Mouse (Mus musculus) CH12.LX (cell line): ENCODE measurements at regions not wholly inside any gene's neighbourhood (a gene's known extent, or its start where the extent isn't known, plus 50 kb on each side); places are given as distances from the start of the nearest gene placed in this dataset.

Experiments used
- DNase-seq: peaks from one replicate; pipeline ENCODE4 v3.0.0-alpha.2; 2013; ENCODE audit errors: extremely low read depth
- H3K27ac ChIP-seq: 2 replicates; pipeline ENCODE4 v1.5.1; 2012; ENCODE audit warnings: low read depth, mild to moderate bottlenecking, control low read depth, moderate library complexity; ENCODE audit not compliant: insufficient read depth
- H3K27me3 ChIP-seq: replicated peaks from 2 replicates; pipeline ENCODE3; 2012; ENCODE audit warnings: inconsistent platforms
- H3K36me3 ChIP-seq, 2 experiments: replicated peaks in 1 of 2; 2 replicates each; pipeline versions ENCODE3 to v1.6.1; 2012; ENCODE audit warnings: inconsistent platforms in 1 of 2, low read length in 1 of 2, mild to moderate bottlenecking in 1 of 2, mixed read lengths in 1 of 2, moderate library complexity in 1 of 2; ENCODE audit not compliant: control insufficient read depth in 1 of 2, insufficient read depth in 1 of 2
- H3K4me1 ChIP-seq, 2 experiments: 2 replicates each; pipeline ENCODE4 v1.6.1; 2012; ENCODE audit warnings: inconsistent platforms in 1 of 2, moderate library complexity in 1 of 2; ENCODE audit not compliant: insufficient read depth in 2 of 2, control insufficient read depth in 1 of 2
- H3K4me2 ChIP-seq: 2 replicates; pipeline ENCODE4 v1.6.1; 2012; ENCODE audit warnings: low read depth, mild to moderate bottlenecking, control low read depth; ENCODE audit not compliant: poor library complexity, insufficient read depth, severe bottlenecking
- H3K4me3 ChIP-seq, 3 experiments: fragments of 150-350 bp in 1 of 3; sonication (generic) in 1 of 3; replicated peaks in 1 of 3; 2 replicates each; pipeline versions ENCODE3 to v1.5.1; 2011 to 2012; ENCODE audit warnings: low read depth in 2 of 3, low read length in 2 of 3, mild to moderate bottlenecking in 2 of 3, moderate library complexity in 2 of 3, control low read depth in 1 of 3, improper control_type of control experiment in 1 of 3, inconsistent platforms in 1 of 3, mixed read lengths in 1 of 3; ENCODE audit not compliant: poor library complexity in 1 of 3
- H3K79me2 ChIP-seq: replicated peaks from 2 replicates; pipeline ENCODE4 v1.6.1; 2012; ENCODE audit warnings: mild to moderate bottlenecking, moderate library complexity; ENCODE audit not compliant: control insufficient read depth, poor library complexity, insufficient read depth, severe bottlenecking; ENCODE audit errors: extremely low read depth
- H3K9ac ChIP-seq: 2 replicates; pipeline ENCODE4 v1.6.1; 2012; ENCODE audit warnings: low read depth, mild to moderate bottlenecking, control low read depth, moderate library complexity; ENCODE audit not compliant: insufficient read depth
- H3K9me3 ChIP-seq: replicated peaks from 2 replicates; pipeline ENCODE3; 2012; ENCODE audit warnings: low read length, inconsistent platforms, mixed read lengths
- BHLHE40 ChIP-seq: IDR thresholded peaks from 2 replicates; pipeline ENCODE4 v1.6.1; 2011; ENCODE audit warnings: mild to moderate bottlenecking, low read depth, low read length, improper control_type of control experiment
- CHD1 ChIP-seq: IDR thresholded peaks from 2 replicates; pipeline ENCODE4 v1.6.1; 2012; ENCODE audit warnings: low read depth, low read length, improper control_type of control experiment, inconsistent platforms
- CHD2 ChIP-seq: IDR thresholded peaks from 2 replicates; pipeline ENCODE4 v1.6.1; 2011; ENCODE audit warnings: low read length, improper control_type of control experiment
- EP300 ChIP-seq: IDR thresholded peaks from 2 replicates; pipeline ENCODE4 v1.6.1; 2011; ENCODE audit warnings: low read length, improper control_type of control experiment
- GABPA ChIP-seq: IDR thresholded peaks from 2 replicates; pipeline ENCODE4 v1.6.1; 2012; ENCODE audit warnings: low read depth, low read length, improper control_type of control experiment, inconsistent platforms; ENCODE audit not compliant: insufficient replicate concordance
- JUN ChIP-seq: IDR thresholded peaks from 2 replicates; pipeline ENCODE4 v1.6.1; 2011; ENCODE audit warnings: low read depth, mild to moderate bottlenecking, low read length, improper control_type of control experiment, moderate library complexity; ENCODE audit not compliant: insufficient read depth
- JUND ChIP-seq: conservative IDR thresholded peaks from 2 replicates; pipeline ENCODE4 v1.6.1; 2011; ENCODE audit warnings: low read depth, low read length, improper control_type of control experiment
- MAFK ChIP-seq: IDR thresholded peaks from 2 replicates; pipeline ENCODE4 v1.6.1; 2011; ENCODE audit warnings: low read length, improper control_type of control experiment; ENCODE audit not compliant: insufficient replicate concordance
- NELFE ChIP-seq: IDR thresholded peaks from 2 replicates; pipeline ENCODE4 v1.6.1; 2011; ENCODE audit warnings: low read depth, low read length, improper control_type of control experiment
- POLR2AphosphoS2 ChIP-seq: IDR thresholded peaks from 2 replicates; pipeline ENCODE4 v1.6.1; 2011; ENCODE audit warnings: low read depth, low read length, improper control_type of control experiment
- RCOR1 ChIP-seq: conservative IDR thresholded peaks from 2 replicates; pipeline ENCODE4 v1.6.1; 2012; ENCODE audit warnings: low read depth, mild to moderate bottlenecking, inconsistent platforms, low read length, improper control_type of control experiment
- SIN3A ChIP-seq: IDR thresholded peaks from 2 replicates; pipeline ENCODE4 v1.6.1; 2012; ENCODE audit warnings: low read length, improper control_type of control experiment, inconsistent platforms
- SMC3 ChIP-seq: IDR thresholded peaks from 2 replicates; pipeline ENCODE4 v1.6.1; 2011; ENCODE audit warnings: low read depth, low read length, improper control_type of control experiment
- TCF12 ChIP-seq: IDR thresholded peaks from 2 replicates; pipeline ENCODE4 v1.6.1; 2014; ENCODE audit warnings: low read depth, mild to moderate bottlenecking, inconsistent platforms, low read length, improper control_type of control experiment
- UBTF ChIP-seq: IDR thresholded peaks from 2 replicates; pipeline ENCODE4 v1.6.1; 2012; ENCODE audit warnings: low read depth, mild to moderate bottlenecking, inconsistent platforms, low read length, improper control_type of control experiment, moderate library complexity
- USF2 ChIP-seq: conservative IDR thresholded peaks from 2 replicates; pipeline ENCODE4 v1.6.1; 2011; ENCODE audit warnings: low read depth, low read length, improper control_type of control experiment
- dilution Hi-C: fragments of 300-500 bp; cut with MboI; formaldehyde crosslinking; loops from 2 replicates; pipeline ENCODE4 v1.14.3; 2020; ENCODE audit warnings: low sequenced_read_pairs; ENCODE audit not compliant: extremely low pct_unique_long_range_greater_than_20kb, extremely low pct_ligation_motif_present
- in situ Hi-C: fragments of 300-500 bp; cut with MboI; formaldehyde crosslinking; loops from 3 replicates; pipeline ENCODE4 v1.14.3; 2019; ENCODE audit warnings: low sequenced_read_pairs, low pct_ligation_motif_present, low pct_unique_long_range_greater_than_20kb, mixed read lengths

DNA sequence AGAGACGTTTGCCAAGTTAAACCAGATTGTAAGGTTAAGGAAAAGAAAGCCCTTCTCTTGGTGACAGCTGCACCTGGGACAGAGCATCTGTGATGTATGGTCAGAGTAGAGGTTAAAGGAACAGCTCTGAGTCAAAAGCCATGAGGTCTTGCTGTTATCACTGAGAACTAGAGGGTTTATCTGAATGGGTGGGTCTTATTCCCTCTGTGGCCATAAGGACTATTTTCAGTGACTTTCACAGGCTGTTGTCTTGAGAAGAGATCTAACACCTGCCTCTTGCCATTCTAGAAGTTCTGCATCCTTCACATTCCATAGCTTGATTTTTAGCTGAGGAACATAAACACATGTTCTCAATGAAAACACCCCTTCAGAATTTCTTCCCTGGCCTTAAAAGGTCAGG lies 276.5 kb downstream of the Arl4a start:
- Histone ChIP-seq H3K79me2 (no peaks in the 10 kb centered on the region), H3K9me3 (no peaks in the 10 kb centered on the region), H3K27ac (no peak overlapping the region), H3K4me1 (peaks cover 2 to 6% of the 10 kb centered on the region in 2 experiments; a peak in 2 of 4 replicates), H3K9ac (no peak overlapping the region), H3K4me3 (no peak overlapping the region), H3K4me2 (no peak overlapping the region), H3K36me3 (no peaks in the 10 kb centered on the region), H3K27me3 (no peaks in the 10 kb centered on the region)
- dilution Hi-C loops = no loop called here
- no peak for TF ChIP-seq MAFK
- no peak for TF ChIP-seq JUN
- no peak for TF ChIP-seq SIN3A
- no peak for TF ChIP-seq POLR2AphosphoS2
- TF ChIP-seq CHD2 = no peak
- no peak for TF ChIP-seq JUND
- TF ChIP-seq NELFE = no peak
- no peak for TF ChIP-seq SMC3
- in situ Hi-C loops = no loop called here
- no peak for DNase-seq

GRCm38 (mm10) chr12:39757975-39758374 lies 279.9 kb downstream of the Arl4a start:
- H3K4me3 ChIP-seq = no peak overlapping the region
- H3K4me2 ChIP-seq = no peak overlapping the region
- in situ Hi-C loops = no loop called here
- H3K27ac ChIP-seq = no peak overlapping the region
- dilution Hi-C loops = no loop called here
- TF ChIP-seq CHD1 (peak; percentile 73; the same call in 1 of the 2 replicates), EP300 (0 out of 2 replicates have a peak, but pooled peaks have one; percentile 44), RCOR1 (no peak)
- peaks cover 2 to 11% of the 10 kb centered on the region in 2 experiments; a peak in 2 of 4 replicates for H3K4me1 ChIP-seq
- no peaks in the 10 kb centered on the region for H3K27me3 ChIP-seq
- no peaks in the 10 kb centered on the region for H3K36me3 ChIP-seq
- H3K9ac ChIP-seq = no peak overlapping the region; the same call in 1 of the 2 replicates
- H3K9me3 ChIP-seq = no peaks in the 10 kb centered on the region
- H3K79me2 ChIP-seq = no peaks in the 10 kb centered on the region
- DNase-seq = no peak

- H3K9me3 ChIP-seq = peaks cover 2% of the 10 kb centered on the region
- no peak for TF ChIP-seq TCF12
- TF ChIP-seq USF2 = no peak
- no peak for TF ChIP-seq CHD1
- no peak for TF ChIP-seq UBTF
- TF ChIP-seq GABPA = no peak
- no peak for TF ChIP-seq BHLHE40
- no peak for DNase-seq
- H3K4me3 ChIP-seq = no peak overlapping the region
- no peaks in the 10 kb centered on the region for H3K36me3 ChIP-seq
- no peak overlapping the region for H3K9ac ChIP-seq
- no peak overlapping the region for H3K27ac ChIP-seq
- no peaks in the 10 kb centered on the region for H3K79me2 ChIP-seq
- peaks cover 0 to 6% of the 10 kb centered on the region in 2 experiments; a peak in 2 of 4 replicates for H3K4me1 ChIP-seq
- in situ Hi-C loops (no loop called here), dilution Hi-C loops (no loop called here)
- H3K27me3 ChIP-seq = no peaks in the 10 kb centered on the region
- no peak overlapping the region for H3K4me2 ChIP-seq
Measured at GRCm38 (mm10) chr12:39751850-39752249, 286.0 kb downstream of the Arl4a start.
